Mouse (Mus musculus) limb, embryonic 14.5 days (tissue): ENCODE data around the gene Prelp. TPM values are rescaled to one million over a fixed set of nuclear protein-coding genes. Genes with fewer than 3 reads are reported as not detected.
A peak's percentile ranks its signal among the peaks of the same experiment; 100 is the strongest.

Source experiments
- ATAC-seq: fragments of 200-750 bp; cut with Nextera tagmentation; 2 replicates; pipeline ENCODE4 v1.8.0; 2017; ENCODE audit warnings: low read depth, moderate number of reproducible peaks, moderate TSS enrichment; ENCODE audit not compliant: low FRiP score
- DNase-seq: peaks from one replicate; pipeline ENCODE4 v3.0.0-alpha.2; 2015; ENCODE audit warnings: low spot score
- H3K27ac ChIP-seq: fragments of 300-500 bp; sonication (generic); replicated peaks from 2 replicates; pipeline ENCODE4 v1.5.1; 2014; ENCODE audit warnings: low read depth, mild to moderate bottlenecking, low read length, moderate library complexity, mixed read lengths
- H3K27me3 ChIP-seq: fragments of 300-500 bp; sonication (generic); 2 replicates; pipeline ENCODE4 v1.6.1; 2014; ENCODE audit warnings: low read length, mixed read lengths; ENCODE audit not compliant: control insufficient read depth, insufficient read depth
- H3K36me3 ChIP-seq: fragments of 300-500 bp; sonication (generic); 2 replicates; pipeline ENCODE4 v1.6.1; 2014; ENCODE audit warnings: mild to moderate bottlenecking, low read length, moderate library complexity, mixed read lengths; ENCODE audit not compliant: control insufficient read depth, insufficient read depth
- H3K4me1 ChIP-seq: fragments of 300-500 bp; sonication (generic); 2 replicates; pipeline ENCODE4 v1.6.1; 2014; ENCODE audit warnings: antibody characterized with exemption, low read length, mixed read lengths; ENCODE audit not compliant: control insufficient read depth, insufficient read depth
- H3K4me2 ChIP-seq: fragments of 300-500 bp; sonication (generic); replicated peaks from 2 replicates; pipeline ENCODE4 v1.6.1; 2014; ENCODE audit warnings: low read depth, mild to moderate bottlenecking, low read length, moderate library complexity; ENCODE audit not compliant: severe bottlenecking
- H3K4me3 ChIP-seq: fragments of 300-500 bp; sonication (generic); replicated peaks from 2 replicates; pipeline ENCODE4 v1.5.1; 2014; ENCODE audit warnings: low read length
- H3K9ac ChIP-seq: fragments of 300-500 bp; sonication (generic); 2 replicates; pipeline ENCODE4 v1.6.1; 2014; ENCODE audit warnings: mild to moderate bottlenecking, low read depth, low read length, moderate library complexity; ENCODE audit not compliant: severe bottlenecking
- H3K9me3 ChIP-seq: fragments of 300-500 bp; sonication (generic); 2 replicates; pipeline ENCODE4 v1.6.1; 2016; ENCODE audit warnings: low read length; ENCODE audit not compliant: control insufficient read depth
- POLR2A ChIP-seq: fragments of 200-500 bp; IDR thresholded peaks from 2 replicates; pipeline ENCODE4 v1.8.0; 2012; ENCODE audit warnings: inconsistent platforms, mild to moderate bottlenecking, moderate library complexity, borderline replicate concordance; ENCODE audit not compliant: insufficient read depth, insufficient read length; ENCODE audit errors: extremely low read depth
- WGBS: fragments of 180-500 bp; shearing (Covaris S2); extraction: QIAGEN DNeasy Blood & Tissue Kit; methylation state at CpG from one replicate; pipeline ENCODE4 v1.1.7; 2014; 5-methylcytosine and 5-hydroxymethylcytosine counted together
- polyA plus RNA-seq, 2 experiments: library from polyadenylated mRNA; depleted of rRNA in 1 of 2; stranded (reverse) in 1 of 2; unstranded in 1 of 2; fragments of >200 nt; fragmentation: Nextera tagmentation in 1 of 2; extraction: Ambion mirVana in 1 of 2; gene quantifications; 2 replicates each; pipeline versions ENCODE4 v1.2.1 to v1.2.3; 2012 to 2014

Gene Prelp
- polyA plus RNA-seq, 2 experiments = 13.9 to 24.5 TPM

DNA sequence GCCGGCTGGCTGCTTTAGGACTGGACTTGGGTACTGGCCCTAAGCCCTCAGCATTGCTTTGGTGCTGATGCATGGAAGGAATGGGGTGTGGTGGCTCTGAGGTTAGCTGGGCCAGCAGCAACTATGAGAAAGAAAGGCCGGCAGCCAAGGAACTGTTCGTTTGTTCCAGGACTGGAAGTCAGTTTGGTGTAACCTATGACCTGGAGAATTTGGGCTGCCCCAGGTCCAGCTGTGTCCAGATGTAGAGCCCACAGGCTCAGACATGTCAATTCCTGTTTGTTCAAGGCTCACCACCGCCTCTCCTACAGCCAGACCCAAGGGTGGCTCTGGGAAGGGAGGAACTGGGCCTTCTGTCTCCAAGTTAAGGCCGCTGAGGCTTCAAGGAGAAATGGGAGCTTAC, 38.3 kb upstream of the Prelp start:
- Histone ChIP-seq H3K36me3 (no peaks in the 10 kb centered on the region), H3K27me3 (no peaks in the 10 kb centered on the region), H3K9ac (no peak overlapping the region), H3K9me3 (no peaks in the 10 kb centered on the region), H3K27ac (no peak overlapping the region), H3K4me1 (peaks cover 10% of the 10 kb centered on the region), H3K4me3 (no peak overlapping the region), H3K4me2 (no peak overlapping the region)
- ATAC-seq (no peak), DNase-seq (no peak)
- WGBS = 73% methylated on average over 5 of the region's 5 CpGs
- no peak for TF ChIP-seq POLR2A

DNA sequence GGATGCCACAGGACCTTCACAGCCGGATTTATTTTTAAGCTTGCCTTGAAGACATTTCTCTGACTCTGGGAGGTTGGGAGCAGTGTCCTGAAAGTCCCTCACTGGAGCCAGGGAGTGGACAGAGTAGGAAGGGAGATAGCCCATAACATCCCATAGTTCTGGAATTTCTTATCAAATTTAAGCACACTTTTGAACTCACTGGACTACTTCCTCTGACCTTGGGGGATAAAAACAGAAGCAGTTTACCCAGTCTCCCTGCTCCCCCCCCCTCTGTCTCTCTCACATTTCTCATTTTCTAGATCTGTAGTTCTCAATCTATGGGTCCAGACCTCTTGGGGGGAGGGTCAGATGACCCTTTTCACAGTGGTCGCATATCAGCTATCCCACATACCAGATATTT, 32.8 kb upstream of the Prelp start:
- Histone ChIP-seq H3K27ac (no peak overlapping the region), H3K27me3 (no peaks in the 10 kb centered on the region), H3K36me3 (no peaks in the 10 kb centered on the region), H3K4me3 (no peak overlapping the region), H3K9ac (no peak overlapping the region), H3K4me1 (0 out of 2 replicates have a peak, but pooled peaks cover 3% of the 10 kb centered on the region), H3K4me2 (no peak overlapping the region), H3K9me3 (no peaks in the 10 kb centered on the region)
- ATAC-seq (no peak), DNase-seq (no peak)
- no peak for TF ChIP-seq POLR2A
- 57% methylated on average over 2 of the region's 2 CpGs for WGBS

DNA sequence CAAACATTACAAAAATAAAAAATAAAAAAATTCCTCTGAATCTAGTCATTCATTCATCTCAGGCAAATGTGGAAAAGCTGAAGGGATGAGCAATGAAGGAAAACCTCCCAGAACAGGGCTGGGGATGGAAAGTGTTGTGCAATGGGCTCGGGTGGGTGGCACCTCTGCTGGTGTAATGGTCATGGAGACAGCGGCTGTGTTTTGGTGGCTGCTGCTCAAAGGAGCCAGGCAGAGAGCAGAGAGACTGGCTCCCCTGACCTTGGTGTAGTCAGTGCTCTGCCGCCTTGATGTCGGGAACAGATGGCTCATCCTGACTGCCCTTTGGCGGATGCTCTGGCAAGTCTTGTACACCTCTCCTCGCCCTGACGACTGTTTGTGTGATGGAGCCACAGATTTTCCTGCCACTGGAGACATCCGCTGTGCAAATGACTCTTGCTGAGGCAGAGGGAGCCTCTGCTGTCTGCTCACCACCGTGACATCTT, 32.1 kb upstream of the Prelp start:
- DNase-seq = no peak
- Histone ChIP-seq H3K9ac (no peak overlapping the region), H3K27me3 (no peaks in the 10 kb centered on the region), H3K4me3 (no peak overlapping the region), H3K4me2 (no peak overlapping the region), H3K36me3 (no peaks in the 10 kb centered on the region), H3K27ac (no peak overlapping the region), H3K4me1 (0 out of 2 replicates have a peak, but pooled peaks cover 3% of the 10 kb centered on the region), H3K9me3 (no peaks in the 10 kb centered on the region)
- TF ChIP-seq POLR2A = no peak
- WGBS = 42% methylated on average over 9 of the region's 9 CpGs
- no peak for ATAC-seq

DNA sequence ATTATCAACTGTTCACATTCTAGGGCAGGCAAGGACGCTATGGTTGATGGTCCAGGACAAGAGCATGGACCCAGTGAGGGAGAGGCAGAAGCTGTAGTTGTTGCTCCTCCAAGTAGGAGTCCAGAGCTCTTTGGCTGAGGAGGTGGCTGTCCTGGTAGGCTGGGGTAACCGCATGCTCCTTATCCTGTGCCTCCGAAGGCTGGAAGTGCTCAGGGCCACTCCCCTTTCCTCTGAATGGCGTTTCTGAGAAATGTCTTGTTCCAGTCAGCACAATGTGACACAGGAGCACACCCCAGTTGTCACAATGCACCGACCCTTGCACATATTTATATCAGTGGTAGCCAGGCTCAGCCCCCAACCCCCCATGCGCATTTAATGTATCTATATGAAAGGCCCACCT, 30.4 kb upstream of the Prelp start:
- TF ChIP-seq POLR2A = no peak
- Histone ChIP-seq H3K4me2 (no peak overlapping the region), H3K27ac (no peak overlapping the region), H3K9me3 (no peaks in the 10 kb centered on the region), H3K27me3 (no peaks in the 10 kb centered on the region), H3K4me1 (0 out of 2 replicates have a peak, but pooled peaks cover 3% of the 10 kb centered on the region), H3K9ac (no peak overlapping the region), H3K4me3 (no peak overlapping the region), H3K36me3 (no peaks in the 10 kb centered on the region)
- 65% methylated on average over 6 of the region's 6 CpGs for WGBS
- DNase-seq (no peak), ATAC-seq (no peak)

DNA sequence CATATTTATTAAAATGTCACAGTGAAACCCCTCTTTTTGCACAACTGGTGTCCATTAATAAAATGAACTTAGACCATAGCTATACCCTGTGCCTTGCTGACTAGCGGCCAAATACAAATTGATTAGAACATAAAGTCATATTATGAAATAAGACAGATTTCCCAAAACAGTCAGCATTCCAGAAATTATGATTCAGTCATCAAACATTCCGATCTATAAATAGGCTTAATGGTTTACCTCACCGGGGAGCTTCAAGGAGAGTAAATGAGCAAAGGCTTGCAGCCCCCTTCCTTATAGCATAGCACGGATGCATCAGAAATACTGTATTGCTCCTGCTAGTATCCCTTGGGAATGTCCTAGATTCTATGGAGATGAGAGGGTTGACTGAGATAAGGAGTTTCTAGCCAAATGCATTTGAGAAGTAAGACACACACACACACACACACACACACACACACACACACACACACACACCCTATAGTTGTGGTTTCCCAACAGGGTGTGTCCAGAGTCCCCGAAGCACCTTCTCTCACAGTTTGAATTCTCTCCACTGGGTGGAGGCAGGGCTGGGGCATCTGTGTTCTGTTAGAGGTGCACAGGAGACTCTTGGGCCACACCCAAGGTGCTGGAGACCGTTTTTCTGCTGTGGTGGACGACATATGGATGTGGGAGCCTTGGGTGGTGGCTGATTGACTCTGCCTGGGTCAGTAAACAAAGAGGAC, 29.0 kb upstream of the Prelp start:
- no peak for ATAC-seq
- Histone ChIP-seq H3K36me3 (no peaks in the 10 kb centered on the region), H3K27ac (no peak overlapping the region), H3K27me3 (no peaks in the 10 kb centered on the region), H3K4me3 (no peak overlapping the region), H3K9ac (no peak overlapping the region), H3K4me2 (no peak overlapping the region), H3K9me3 (no peaks in the 10 kb centered on the region), H3K4me1 (0 out of 2 replicates have a peak, but pooled peaks cover 3% of the 10 kb centered on the region)
- DNase-seq = peak; percentile 7
- TF ChIP-seq POLR2A = no peak
- 51% methylated on average over 7 of the region's 7 CpGs for WGBS
